Mouse (Mus musculus): Measurements from ENCODE around the gene Adgrv1.

Adgrv1 gene

GRCm38 (mm10) chr13:81351462-81352155, 281.3 kb downstream of the Adgrv1 start:
- DNase-seq (ENCODE audit: inconsistent age in 2 of 2, low spot score in 1 of 2), result peak in 1 of 2 experiments; percentile 58

GRCm38 (mm10) chr13:81347261-81347980, 285.5 kb downstream of the Adgrv1 start:
- DNase-seq (ENCODE audit: inconsistent age in 2 of 2, low spot score in 1 of 2), result peak in 1 of 2 experiments; percentile 62

- no peak for DNase-seq (ENCODE audit: inconsistent age in 2 of 2, low spot score in 1 of 2)
Measured at GRCm38 (mm10) chr13:81342987-81343596, 289.9 kb downstream of the Adgrv1 start.

- DNase-seq (ENCODE audit: inconsistent age in 2 of 2, low spot score in 1 of 2), result peak in 1 of 2 experiments; percentile 22
Measured at GRCm38 (mm10) chr13:81335241-81335640, 297.7 kb downstream of the Adgrv1 start.

- peak; percentile 56 to 80 for DNase-seq (ENCODE audit: inconsistent age in 2 of 2, low spot score in 1 of 2)
Measured at GRCm38 (mm10) chr13:81332018-81332417, 300.9 kb downstream of the Adgrv1 start.

GRCm38 (mm10) chr13:81329762-81330161, 303.2 kb downstream of the Adgrv1 start:
- no peak for DNase-seq (ENCODE audit: inconsistent age in 2 of 2, low spot score in 1 of 2)

- no peak for DNase-seq (ENCODE audit: inconsistent age in 2 of 2, low spot score in 1 of 2)
Measured at GRCm38 (mm10) chr13:81328181-81328580, 304.8 kb downstream of the Adgrv1 start.

- DNase-seq (ENCODE audit: inconsistent age in 2 of 2, low spot score in 1 of 2), result peak in 1 of 2 experiments; percentile 20
Measured at GRCm38 (mm10) chr13:81325606-81326215, 307.2 kb downstream of the Adgrv1 start.

- DNase-seq (ENCODE audit: inconsistent age in 2 of 2, low spot score in 1 of 2), result no peak
Measured at GRCm38 (mm10) chr13:81323546-81324316, 309.2 kb downstream of the Adgrv1 start.

- no peak for DNase-seq (ENCODE audit: inconsistent age in 2 of 2, low spot score in 1 of 2)
Measured at GRCm38 (mm10) chr13:81316581-81316980, 316.4 kb downstream of the Adgrv1 start.

- DNase-seq (ENCODE audit: inconsistent age in 2 of 2, low spot score in 1 of 2), result peak; percentile 29 to 87
Measured at GRCm38 (mm10) chr13:81314306-81315120, 318.4 kb downstream of the Adgrv1 start.

- DNase-seq (ENCODE audit: inconsistent age in 2 of 2, low spot score in 1 of 2), result peak; percentile 35 to 89
Measured at GRCm38 (mm10) chr13:81312148-81312547, 320.8 kb downstream of the Adgrv1 start.

- no peak for DNase-seq (ENCODE audit: inconsistent age in 2 of 2, low spot score in 1 of 2)
Measured at GRCm38 (mm10) chr13:81300851-81301250, 332.1 kb downstream of the Adgrv1 start.

GRCm38 (mm10) chr13:81294106-81294505, 338.8 kb downstream of the Adgrv1 start:
- no peak for DNase-seq (ENCODE audit: inconsistent age in 2 of 2, low spot score in 1 of 2)

GRCm38 (mm10) chr13:81282193-81282592, 350.8 kb downstream of the Adgrv1 start:
- DNase-seq (ENCODE audit: inconsistent age in 2 of 2, low spot score in 1 of 2), result peak; percentile 30 to 79

GRCm38 (mm10) chr13:81280650-81281229, 352.2 kb downstream of the Adgrv1 start:
- DNase-seq (ENCODE audit: inconsistent age in 2 of 2, low spot score in 1 of 2), result peak; percentile 68 to 90

- peak in 1 of 2 experiments; percentile 42 for DNase-seq (ENCODE audit: inconsistent age in 2 of 2, low spot score in 1 of 2)
Measured at GRCm38 (mm10) chr13:81279351-81279736, 353.6 kb downstream of the Adgrv1 start.

- no peak for DNase-seq (ENCODE audit: inconsistent age in 2 of 2, low spot score in 1 of 2)
Measured at GRCm38 (mm10) chr13:81278669-81279350, 354.1 kb downstream of the Adgrv1 start.

GRCm38 (mm10) chr13:81273837-81274236, 359.1 kb downstream of the Adgrv1 start:
- DNase-seq (ENCODE audit: inconsistent age in 2 of 2, low spot score in 1 of 2), result no peak

Data from adrenal gland, adult (tissue).